Mouse (Mus musculus): ENCODE results near the gene Ogfod3.
A peak's percentile ranks its signal among the peaks of the same experiment; 100 is the strongest.

DNA sequence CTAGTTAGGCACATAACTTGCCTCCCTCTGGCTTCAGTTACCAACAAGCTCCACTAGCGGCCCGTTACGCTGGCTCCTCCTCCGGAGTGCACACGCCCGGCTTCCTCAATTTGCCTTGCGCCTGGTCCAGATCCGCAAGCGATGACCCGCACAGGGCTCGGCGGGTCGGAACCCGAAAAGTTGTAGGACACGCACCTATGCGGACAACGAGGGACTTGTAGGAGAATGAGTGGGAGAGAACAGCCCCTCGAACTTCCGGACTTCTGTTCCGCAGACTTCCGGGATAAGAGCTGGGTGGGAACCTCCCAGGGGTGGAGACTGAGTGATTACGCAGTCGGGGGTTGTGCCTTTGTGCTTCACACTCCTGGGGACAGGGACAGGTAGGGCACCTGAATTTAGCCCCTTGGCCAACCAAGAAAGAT is 24.5 kb upstream of the Ogfod3 start, which contains the start of gene Cybc1:
- TF ChIP-seq POLR2A (IDR thresholded peaks at IDR 0.05; ENCODE audit: borderline replicate concordance, control insufficient read depth, low read depth, low read length), result peak; percentile 48; the same call in 1 of the 2 replicates
- peak; percentile 24; the same call in 1 of the 2 replicates for TF ChIP-seq CTCF (IDR thresholded peaks at IDR 0.05; ENCODE audit: control insufficient read depth, insufficient read depth, low read length)
